In the genomic region with DNA sequence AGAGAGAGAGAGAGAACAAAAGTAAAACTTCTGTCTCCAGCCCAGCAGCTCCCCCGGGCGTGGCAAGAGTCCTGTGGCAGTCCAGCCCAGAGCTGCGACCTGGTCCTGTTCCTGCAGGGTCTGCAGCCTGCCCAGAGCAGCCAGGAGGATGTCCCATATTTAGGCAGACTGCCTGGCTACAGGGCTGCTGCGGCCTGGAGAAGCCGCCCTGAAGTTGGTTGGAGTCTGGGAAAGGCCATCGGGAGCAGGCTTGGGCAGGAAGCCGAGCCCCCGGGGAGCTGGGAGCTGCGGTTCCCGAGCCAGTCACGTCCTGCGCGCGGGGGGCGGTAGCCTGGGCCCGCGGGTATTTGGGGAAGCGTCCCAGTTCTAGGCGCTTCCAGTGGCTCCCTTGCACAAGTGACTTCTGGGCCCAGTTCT, we compare ENCODE assay signal across 7 mouse cellular contexts. TPM values are rescaled to one million over a fixed set of nuclear protein-coding genes. Genes with fewer than 3 reads are reported as not detected.
DNase-seq lines count a peak whose midpoint lies in the region; ATAC-seq lines count a peak whose summit lies in the region.

Gng11 (plus strand) TSS at position 15 of the 417 bp plus-strand sequence.

- no peaks in the 10 kb centered on the region for H3K27me3 ChIP-seq in intestine, embryonic 15.5 days (replicated peaks)
- H3K27me3 ChIP-seq in megakaryocyte, embryonic 14.5 days (replicated peaks) = no peaks in the 10 kb centered on the region

- WGBS in intestine, embryonic 15.5 days = under 1% methylated on average over 19 of the region's 19 CpGs

- peak within 1 kb of the TSS; percentile 59 for H3K4me3 ChIP-seq in intestine, embryonic 15.5 days (replicated peaks)
- H3K4me3 ChIP-seq in megakaryocyte, embryonic 14.5 days (replicated peaks) = peak within 1 kb of the TSS; percentile 94

- peak within 1 kb of the TSS; percentile 92 for H3K27ac ChIP-seq in intestine, embryonic 15.5 days

- intact Hi-C loops in left cerebral cortex, postnatal 25 days (cut with DNase I) = no loop called here

- no peaks in the 10 kb centered on the region for H3K9me3 ChIP-seq in intestine, embryonic 15.5 days
- no peaks in the 10 kb centered on the region for H3K9me3 ChIP-seq in megakaryocyte, embryonic 14.5 days

- no peaks in the 10 kb centered on the region for H3K36me3 ChIP-seq in intestine, embryonic 15.5 days
- peaks cover 26% of the 10 kb centered on the region for H3K36me3 ChIP-seq in megakaryocyte, embryonic 14.5 days (replicated peaks; ENCODE audit: low read length)

- peak; percentile 92 for ATAC-seq in intestine, embryonic 15.5 days

- H3K4me2 ChIP-seq in intestine, embryonic 15.5 days (replicated peaks) = peak within 1 kb of the TSS; percentile 81

- peaks cover 3% of the 10 kb centered on the region; the same call in 1 of the 2 replicates for H3K4me1 ChIP-seq in intestine, embryonic 15.5 days (replicated peaks)
- peaks cover 51% of the 10 kb centered on the region for H3K4me1 ChIP-seq in megakaryocyte, embryonic 14.5 days

- peak within 1 kb of the TSS; percentile 74 for H3K9ac ChIP-seq in intestine, embryonic 15.5 days

- DNase-seq in adrenal gland, postnatal 14 days = peak; percentile 75
- peak; percentile 73 for DNase-seq in embryo, embryonic 11 days
- peak; percentile 71 to 79 for DNase-seq in gastrocnemius, postnatal 4 days (ENCODE audit: low spot score in 2 of 2)
- peak; percentile 10 to 11 for DNase-seq in left cerebral cortex, postnatal 25 days (ENCODE audit: low spot score in 2 of 2)
- peak; percentile 29 for DNase-seq in right cerebral cortex, postnatal 4 days

RNA-seq across cellular contexts. Expression of gene Gng11, which starts in this region (rescaled TPM):
- total RNA-seq in adrenal gland, postnatal 14 days (2021) = 52.1 and 53.2 TPM in 2 replicates
- total RNA-seq in gastrocnemius, postnatal 4 days (2021) = 10 to 100 TPM; 68.0 to 76.8 TPM
- polyA plus RNA-seq in intestine, embryonic 15.5 days (2015; fragmentation: Nextera tagmentation; extraction: Ambion mirVana) = 76.9 and 86.9 TPM in 2 replicates
- total RNA-seq in left cerebral cortex, postnatal 25 days (2021) = 10 to 100 TPM; 11.0 to 12.4 TPM
- 70.9 and 78.6 TPM in 2 replicates for polyA plus RNA-seq in megakaryocyte, embryonic 14.5 days (2012; ENCODE audit: insufficient read depth, low replicate concordance)

Comparison
In these comparisons a context has a peak if more than half of its experiments do, and no peak if none do; other contexts are left out.
1. Peak in every context shown above with its lines: DNase-seq, ATAC-seq, H3K4me3 ChIP-seq and H3K27ac ChIP-seq.
2. DNase-seq: peak in every context shown above with its lines; median percentile 75 in adrenal gland, postnatal 14 days; 75 in gastrocnemius, postnatal 4 days; 73 in embryo, embryonic 11 days; 29 in right cerebral cortex, postnatal 4 days; 10 in left cerebral cortex, postnatal 25 days.